Mouse (Mus musculus): ENCODE data around the gene Zfp383.
"Not testable (repeated sequence)": the region's sequence is repeated elsewhere in the genome, so short reads cannot be mapped to it uniquely, and the experiment has no call there.

The Zfp383 gene

GRCm38 (mm10) chr7:29908130-29908950, at the start of gene Zfp383:
Zfp383 (plus strand) TSS chr7:29908223.
- DNase-seq (ENCODE audit: low read depth), result peak; percentile 92

DNA sequence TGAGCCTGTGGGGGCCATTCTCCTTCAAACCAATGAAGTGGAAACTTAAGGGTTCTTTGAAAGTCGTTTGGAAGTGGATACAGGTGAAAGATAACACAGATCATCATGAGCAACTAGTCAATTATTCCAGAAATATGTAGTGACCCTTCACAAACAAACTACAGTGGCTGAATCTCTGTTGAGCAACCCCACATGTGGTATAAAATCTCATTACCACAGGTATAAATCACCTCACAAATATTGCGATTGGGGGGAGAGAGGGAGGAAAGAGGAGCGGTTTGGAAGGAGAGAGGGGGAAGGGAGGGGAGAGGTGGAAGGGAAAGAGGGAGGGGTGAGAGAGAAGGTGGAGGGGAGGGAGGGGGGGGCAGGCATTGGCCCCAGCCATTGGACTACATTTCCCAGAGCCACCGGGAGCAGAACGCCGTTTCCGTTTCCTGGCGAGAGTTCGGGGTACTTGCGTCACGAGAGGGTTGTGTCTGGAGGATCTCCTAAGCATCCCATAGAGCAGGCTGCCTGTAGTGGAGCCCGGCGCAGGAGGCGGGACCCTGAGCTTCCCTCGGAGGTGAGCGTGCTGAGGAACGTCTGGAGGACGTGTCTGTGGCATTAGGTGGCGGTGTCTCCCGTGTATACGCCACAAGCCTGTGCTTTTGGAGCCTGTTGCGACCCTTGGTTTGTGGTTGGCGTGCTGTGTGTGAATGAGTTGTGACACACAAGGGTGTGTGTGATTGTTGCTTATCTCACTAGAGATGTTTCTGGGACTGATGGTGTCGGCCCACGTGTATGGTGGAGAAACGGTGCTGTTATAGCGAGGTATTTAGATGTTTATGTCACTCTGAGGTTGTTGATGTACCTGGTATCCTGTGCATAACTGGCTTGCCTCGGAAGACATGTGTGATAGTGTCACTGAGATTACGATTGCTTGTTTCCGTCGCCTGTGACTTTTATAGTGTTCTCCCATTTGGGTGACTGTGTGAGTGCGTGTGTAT, 48.2 kb upstream of the Zfp383 start, which contains the start of gene Zfp420:
Gene Zfp420, plus strand, starts transcription at position 448 of the 986 bp plus-strand sequence.
- DNase-seq (ENCODE audit: low read depth), result peak; percentile 90

GRCm38 (mm10) chr7:29861660-29862059, 46.4 kb upstream of the Zfp383 start:
- DNase-seq (ENCODE audit: low read depth), result peak; percentile 44

DNA sequence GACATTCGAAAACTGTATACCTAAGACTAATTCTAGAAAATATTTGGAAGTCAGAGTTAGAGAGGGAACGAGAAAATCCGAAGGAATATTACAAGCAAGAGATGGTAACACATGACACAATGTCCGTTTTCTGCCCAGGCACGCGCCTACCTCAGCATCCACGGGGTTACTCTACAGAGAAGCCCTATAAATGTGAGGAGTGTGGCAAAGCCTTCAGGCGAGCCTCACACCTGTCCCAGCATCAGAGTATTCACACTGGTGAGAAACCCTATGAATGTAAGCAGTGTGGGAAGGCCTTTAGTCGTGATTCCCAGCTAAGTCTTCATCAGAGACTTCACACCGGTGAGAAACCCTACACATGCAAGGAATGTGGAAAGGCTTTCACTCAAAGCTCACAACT, 33.8 kb upstream of the Zfp383 start:
- DNase-seq (ENCODE audit: low read depth), result no peak

DNA sequence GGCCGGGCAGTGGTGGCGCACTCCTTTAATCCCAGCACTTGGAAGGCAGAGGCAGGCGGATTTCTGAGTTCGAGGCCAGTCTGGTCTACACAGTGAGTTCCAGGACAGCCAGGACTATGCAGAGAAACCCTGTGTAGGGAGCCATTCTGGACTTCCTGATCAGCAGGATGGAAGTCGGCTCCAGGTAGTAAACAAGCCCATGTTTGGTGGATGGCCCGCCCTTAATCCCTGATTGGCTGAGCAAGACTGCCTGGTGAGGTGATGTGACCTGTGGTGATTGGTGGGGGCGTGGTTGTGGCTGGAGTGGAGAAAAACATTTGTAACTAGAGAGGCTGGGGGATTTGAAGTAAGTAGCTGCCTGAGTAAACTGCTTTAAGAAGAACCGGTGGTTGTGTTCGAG, 30.5 kb upstream of the Zfp383 start:
- DNase-seq (ENCODE audit: low read depth), result not testable (repeated sequence)

GRCm38 (mm10) chr7:29880056-29880455, 28.0 kb upstream of the Zfp383 start:
- no peak for DNase-seq (ENCODE audit: low read depth)

- no peak for DNase-seq (ENCODE audit: low read depth)
Observed at GRCm38 (mm10) chr7:29880916-29881315, 27.1 kb upstream of the Zfp383 start.

DNA sequence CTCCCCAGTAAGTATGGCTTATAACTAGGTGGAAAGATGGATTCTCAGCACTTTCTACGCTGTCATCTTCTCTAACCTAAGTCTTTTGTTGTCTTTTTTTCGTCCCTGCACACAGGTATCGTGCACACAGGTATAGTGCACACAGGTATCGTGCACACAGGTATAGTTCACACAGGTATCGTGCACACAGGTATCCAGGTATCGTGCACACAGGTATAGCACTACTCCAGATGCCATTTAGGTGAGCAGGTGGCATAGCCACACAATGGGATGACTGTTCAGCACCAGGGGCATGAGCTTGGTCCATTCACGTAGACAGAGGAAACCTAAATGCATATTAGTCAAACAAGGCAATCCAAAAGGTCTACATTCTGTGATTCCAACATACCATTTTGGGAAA, 17.5 kb upstream of the Zfp383 start:
- DNase-seq (ENCODE audit: low read depth), result no peak

DNA sequence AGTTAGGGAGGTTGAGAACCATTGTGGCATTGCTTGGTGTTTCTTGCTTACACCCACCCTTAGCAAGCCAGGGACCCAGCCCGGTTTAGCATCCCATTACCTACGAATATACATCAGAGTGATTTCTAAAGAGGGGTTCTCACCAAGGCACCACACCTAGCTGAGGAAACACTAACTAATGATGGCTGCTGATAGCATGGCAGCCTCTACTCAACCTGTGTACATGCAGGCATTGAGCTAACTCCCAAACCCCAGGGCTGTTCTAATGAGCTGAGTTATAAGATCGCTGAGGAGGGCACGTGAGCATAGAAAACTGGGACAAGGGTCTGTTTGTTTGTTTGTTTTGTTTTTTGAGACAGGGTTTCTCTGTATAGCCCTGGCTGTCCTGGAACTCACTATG, 15.3 kb upstream of the Zfp383 start:
- no peak for DNase-seq (ENCODE audit: low read depth)

DNA sequence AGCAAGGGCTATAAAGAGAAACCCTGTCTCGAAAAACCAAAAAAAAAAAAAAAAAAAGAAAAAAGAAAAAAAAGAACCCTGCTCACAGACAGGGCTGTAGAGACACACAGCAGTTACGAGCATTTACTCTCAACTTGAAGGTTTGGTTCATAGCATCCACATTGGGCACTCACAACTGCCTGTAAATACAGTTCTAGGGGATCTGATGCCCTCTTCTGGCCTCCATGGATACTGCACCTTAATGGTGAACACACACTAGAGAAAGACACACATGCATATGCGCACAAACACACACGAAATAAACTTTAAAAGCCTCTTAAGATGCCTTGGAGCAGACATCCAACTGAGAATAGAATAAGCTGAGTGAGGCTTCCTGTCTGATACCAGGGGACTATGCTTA, 9.7 kb upstream of the Zfp383 start:
- DNase-seq (ENCODE audit: low read depth), result peak; percentile 12

DNA sequence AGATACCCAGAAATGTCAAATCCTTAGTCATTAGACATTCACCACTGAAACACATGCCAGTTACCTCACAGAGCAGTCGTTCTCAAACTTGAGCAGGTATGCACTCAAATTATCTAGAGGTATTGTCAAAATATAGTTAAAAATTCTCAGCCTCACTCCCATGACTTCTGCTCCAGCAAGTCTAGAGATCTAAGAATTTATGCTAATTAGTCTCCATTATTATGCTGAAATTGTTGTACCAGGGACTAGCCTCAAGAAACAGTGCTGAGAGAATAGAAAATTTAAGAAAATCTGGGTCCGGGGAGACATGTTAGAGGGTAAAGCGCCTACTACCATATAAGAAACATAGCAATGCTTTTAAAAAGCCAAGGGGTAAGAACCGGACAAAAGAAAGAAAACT, 3.9 kb upstream of the Zfp383 start:
- no peak for DNase-seq (ENCODE audit: low read depth)

- DNase-seq (ENCODE audit: low read depth), result peak; percentile 96
Observed at GRCm38 (mm10) chr7:29905966-29906681, 1.9 kb upstream of the Zfp383 start, which contains the start of gene Zfp27. Zfp27 (minus strand) TSS chr7:29906572.

DNA sequence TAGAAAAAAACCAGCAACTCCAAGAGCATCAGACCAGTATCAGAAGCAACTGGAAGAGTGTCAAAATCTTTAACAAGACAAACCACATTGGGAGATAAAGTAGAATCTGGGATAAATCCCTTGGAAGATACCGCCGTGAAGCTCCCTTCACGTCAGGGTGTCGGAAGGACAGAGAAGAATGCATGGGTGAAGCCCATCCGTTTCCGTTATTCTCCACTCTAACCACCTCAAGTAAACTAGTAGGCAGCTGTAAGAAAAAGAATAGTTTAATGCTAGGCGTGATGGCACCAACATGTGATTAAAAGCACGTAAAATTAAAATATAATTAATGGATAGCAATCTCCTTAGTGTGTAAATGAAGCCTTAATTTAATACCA, 1.4 kb upstream of the Zfp383 start:
- DNase-seq (ENCODE audit: low read depth), result no peak

DNA sequence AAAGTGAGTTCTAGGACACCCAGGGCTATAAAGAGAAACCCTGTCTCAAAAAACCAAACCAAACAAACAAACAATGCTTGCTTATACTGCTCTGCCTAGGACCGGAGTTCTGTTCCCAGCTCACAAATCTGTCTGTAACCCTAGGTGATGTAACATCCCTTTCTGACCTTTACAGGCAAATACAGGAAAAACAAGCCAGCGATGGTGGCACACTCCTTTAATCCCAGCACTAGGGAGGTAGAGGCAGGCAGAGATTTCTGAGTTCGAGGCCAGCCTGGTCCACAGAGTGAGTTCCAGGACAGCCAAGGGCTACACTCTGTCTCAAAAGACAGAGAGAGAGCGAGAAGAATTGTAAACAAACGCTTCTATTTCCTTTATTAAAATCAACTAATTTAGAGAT, 817 bp upstream of the Zfp383 start:
- peak; percentile 16 for DNase-seq (ENCODE audit: low read depth)

- DNase-seq (ENCODE audit: low read depth), result no peak
Observed at GRCm38 (mm10) chr7:29910252-29910651, 2.2 kb downstream of the Zfp383 start.

DNA sequence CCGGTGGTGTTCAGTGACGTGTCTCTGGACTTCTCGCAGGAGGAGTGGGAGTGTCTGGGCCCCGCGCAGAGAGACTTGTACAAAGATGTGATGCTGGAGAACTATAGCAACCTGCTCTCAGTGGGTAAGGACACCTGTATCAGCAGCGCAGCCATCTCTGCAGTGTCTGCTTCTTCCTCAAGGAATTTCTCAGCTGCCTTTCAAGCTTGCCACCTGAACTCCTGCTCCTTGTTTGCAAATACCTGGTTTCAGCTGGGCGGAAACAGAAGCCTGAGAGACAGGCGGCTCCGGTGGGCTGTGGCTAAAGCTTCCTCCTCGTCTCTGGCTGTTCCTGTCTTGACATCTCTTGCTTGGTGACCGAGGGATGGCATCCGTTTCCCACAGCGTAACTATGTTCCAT, 4.1 kb downstream of the Zfp383 start:
- no peak for DNase-seq (ENCODE audit: low read depth)

DNA sequence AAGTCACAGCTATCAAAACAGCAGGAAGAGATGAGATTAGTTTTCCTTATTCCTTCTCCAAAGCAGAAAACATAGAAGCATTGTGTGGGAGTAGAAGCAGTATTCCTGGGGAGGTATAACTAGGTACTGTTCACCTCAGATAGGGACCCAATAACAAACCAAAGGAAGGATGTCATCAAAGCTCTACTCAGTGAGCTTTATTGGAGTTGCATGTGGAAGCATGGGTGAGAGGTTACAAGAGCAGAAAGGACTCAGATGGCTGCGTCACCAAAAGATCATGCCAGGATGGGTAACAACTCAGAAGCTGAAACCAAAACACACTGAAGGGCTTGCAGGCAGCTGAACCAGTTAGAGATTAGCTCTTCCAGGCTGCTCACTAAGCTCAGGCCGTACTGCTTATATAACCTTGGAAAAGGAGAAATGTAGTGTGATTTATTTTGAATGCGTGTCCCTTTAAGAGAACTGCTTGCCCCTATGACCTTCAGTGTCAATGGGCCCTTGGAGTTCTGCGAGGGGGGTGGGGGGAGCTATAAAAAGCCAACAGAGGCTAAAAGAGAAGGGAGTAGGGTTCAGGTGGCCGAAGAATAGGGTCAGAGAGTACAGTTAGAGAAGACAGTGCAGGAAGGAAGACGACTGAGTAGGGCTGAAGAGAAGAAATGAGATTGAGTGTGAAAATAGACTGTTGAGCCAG, 9.5 kb downstream of the Zfp383 start:
- no peak for DNase-seq (ENCODE audit: low read depth)

GRCm38 (mm10) chr7:29918062-29918453, 10.0 kb downstream of the Zfp383 start:
- no peak for DNase-seq (ENCODE audit: low read depth)

GRCm38 (mm10) chr7:29921439-29922093, 13.5 kb downstream of the Zfp383 start:
- DNase-seq (ENCODE audit: low read depth), result no peak

DNA sequence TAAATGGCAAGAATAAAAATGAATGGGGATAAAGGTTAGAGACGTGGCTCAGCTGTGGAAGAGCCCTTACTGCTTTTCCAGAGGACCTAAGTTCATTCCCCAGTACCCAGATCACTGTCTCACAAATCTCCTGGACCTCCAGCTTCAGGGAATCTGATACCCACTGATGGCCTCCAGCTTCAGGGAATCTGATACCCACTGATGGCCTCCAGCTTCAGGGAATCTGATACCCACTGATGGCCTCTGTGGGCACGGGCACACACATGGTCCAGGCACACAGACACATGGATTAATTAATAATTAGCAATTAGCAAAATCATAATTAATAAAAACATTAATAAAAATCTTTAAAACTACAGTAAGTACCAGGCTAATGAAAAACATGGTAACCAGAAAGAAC, 14.8 kb downstream of the Zfp383 start:
- DNase-seq (ENCODE audit: low read depth), result no peak

- DNase-seq (ENCODE audit: low read depth), result no peak
Observed at GRCm38 (mm10) chr7:29938856-29939255, 30.8 kb downstream of the Zfp383 start.
